Mouse (Mus musculus) G1E (cell line): ENCODE results near the gene Nfam1. TPM values are rescaled to one million over a fixed set of nuclear protein-coding genes. Genes with fewer than 3 reads are reported as not detected.

Experiments used
- ATAC-seq: 2 replicates; pipeline ENCODE4 v1.8.0; 2016; ENCODE audit warnings: mild to moderate bottlenecking; ENCODE audit not compliant: insufficient number of reproducible peaks, poor library complexity, low FRiP score, severe bottlenecking; ENCODE audit errors: extremely low read depth
- DNase-seq: peaks from one replicate; pipeline ENCODE4 v3.0.0; 2012; ENCODE audit warnings: low spot score
- H3K27me3 ChIP-seq: 2 replicates; pipeline ENCODE4 v1.6.1; 2012; ENCODE audit warnings: mild to moderate bottlenecking, low read length, inconsistent platforms; ENCODE audit not compliant: insufficient read depth
- H3K36me3 ChIP-seq: replicated peaks from 2 replicates; pipeline ENCODE3; 2012; ENCODE audit warnings: mild to moderate bottlenecking, inconsistent platforms
- H3K4me1 ChIP-seq: 2 replicates; pipeline ENCODE4 v1.6.1; 2012; ENCODE audit warnings: low read depth, low read length, inconsistent platforms, mixed read lengths; ENCODE audit not compliant: insufficient read depth
- H3K4me3 ChIP-seq: 2 replicates; pipeline ENCODE4 v1.5.1; 2012; ENCODE audit warnings: low read depth, mild to moderate bottlenecking, inconsistent platforms, low read length, moderate library complexity, mixed read lengths
- H3K9me3 ChIP-seq: replicated peaks from 2 replicates; pipeline ENCODE4 v1.6.1; 2012; ENCODE audit warnings: inconsistent platforms
- CTCF ChIP-seq: IDR thresholded peaks from 2 replicates; pipeline ENCODE4 v1.5.1; 2012; ENCODE audit warnings: low read depth, low read length, inconsistent platforms, mixed read lengths
- GATA1 ChIP-seq: IDR thresholded peaks from 2 replicates; pipeline ENCODE4 v1.6.1; 2012; ENCODE audit warnings: borderline replicate concordance, low read length, inconsistent platforms, mixed read lengths
- GATA2 ChIP-seq: IDR thresholded peaks from 2 replicates; pipeline ENCODE4 v1.6.1; 2012; ENCODE audit warnings: low read depth, low read length, inconsistent platforms, borderline replicate concordance
- POLR2AphosphoS5 ChIP-seq: IDR thresholded peaks from 2 replicates; pipeline ENCODE4 v1.6.1; 2012; ENCODE audit warnings: low read depth, low read length, inconsistent platforms; ENCODE audit not compliant: insufficient replicate concordance
- TAL1 ChIP-seq: conservative IDR thresholded peaks from 2 replicates; pipeline ENCODE4 v1.6.1; 2012; ENCODE audit warnings: low read depth, low read length, inconsistent platforms, mixed read lengths
- polyA plus RNA-seq: library from polyadenylated mRNA; stranded (reverse); fragments of >175 nt; gene quantifications from 2 replicates; pipeline ENCODE4 v1.2.3, GENCODE M21; 2012
- total RNA-seq, 2 experiments: library from RNA; stranded (forward) in 1 of 2; stranded (reverse) in 1 of 2; fragments of 200-1000 nt in 1 of 2; fragments of >200 nt in 1 of 2; fragmentation: Nextera tagmentation in 1 of 2; gene quantifications; 2 replicates each; pipeline ENCODE4 v1.2.3; 2014 to 2017

Gene Nfam1
- total and polyA plus RNA-seq, 3 experiments: 0.03 to 0.60 TPM; not detected in 1

DNA sequence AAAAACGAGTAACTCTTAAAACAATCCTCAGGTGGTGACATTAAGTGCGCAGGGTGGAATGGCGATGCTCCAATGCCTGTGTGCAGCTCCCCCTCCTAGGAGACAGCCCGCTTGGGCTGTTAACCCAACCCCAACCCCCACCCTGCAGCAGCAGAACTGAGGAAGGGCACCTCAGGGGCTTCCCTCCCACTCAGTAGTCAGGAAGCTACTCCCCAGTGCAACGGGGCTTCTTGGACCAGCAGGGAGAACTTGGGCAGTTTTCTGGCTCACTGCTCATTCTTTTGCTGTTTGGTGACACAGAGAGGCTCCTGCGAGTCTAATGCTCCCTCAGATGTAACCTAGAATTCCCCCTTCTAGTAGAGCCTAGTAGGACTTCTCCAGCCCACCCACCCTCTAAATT, 65.2 kb downstream of the Nfam1 start:
- Histone ChIP-seq H3K9me3 (peaks cover 2% of the 10 kb centered on the region; the same call in 1 of the 2 replicates), H3K4me3 (no peak overlapping the region), H3K4me1 (no peaks in the 10 kb centered on the region), H3K36me3 (no peaks in the 10 kb centered on the region), H3K27me3 (peaks cover 7% of the 10 kb centered on the region; the same call in 1 of the 2 replicates)
- DNase-seq: no peak
- ATAC-seq: no peak
- TF ChIP-seq GATA2 (no peak), TAL1 (no peak), POLR2AphosphoS5 (no peak), CTCF (no peak), GATA1 (no peak)

DNA sequence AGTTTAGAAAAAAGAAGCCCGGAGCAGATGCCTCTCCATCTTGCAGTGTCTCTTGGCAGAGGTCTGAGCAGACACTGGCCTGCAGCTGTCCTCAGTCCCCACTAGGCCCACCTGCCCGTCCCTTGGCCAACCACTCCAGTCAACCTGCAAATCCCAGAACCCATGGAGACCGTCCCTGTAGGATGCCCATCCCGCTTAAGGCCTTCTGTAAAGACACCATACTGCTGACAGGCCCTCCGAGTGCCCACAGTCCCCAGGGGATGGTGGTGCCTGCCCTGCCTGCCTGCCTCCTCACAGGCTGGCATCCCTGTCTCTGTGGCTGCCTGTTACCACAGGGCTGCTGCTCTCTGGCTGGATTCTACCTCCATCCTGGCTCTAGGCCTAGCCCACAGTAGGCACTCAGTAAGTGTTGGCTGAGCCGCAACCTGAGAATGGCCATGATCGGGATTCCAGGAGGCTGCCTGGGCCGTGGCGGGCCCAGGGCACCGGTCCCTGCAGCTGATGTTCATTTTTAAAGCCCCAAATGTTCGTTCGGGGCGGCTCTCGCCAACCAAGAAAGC, 68.8 kb downstream of the Nfam1 start:
- peaks cover 2% of the 10 kb centered on the region; the same call in 1 of the 2 replicates for H3K9me3 ChIP-seq
- ATAC-seq (no peak), DNase-seq (no peak)
- H3K4me3 ChIP-seq: no peak overlapping the region
- no peaks in the 10 kb centered on the region for H3K4me1 ChIP-seq
- no peaks in the 10 kb centered on the region for H3K36me3 ChIP-seq
- H3K27me3 ChIP-seq: peaks cover 17% of the 10 kb centered on the region
- no peak for TF ChIP-seq CTCF
- no peak for TF ChIP-seq TAL1
- TF ChIP-seq GATA1: no peak

DNA sequence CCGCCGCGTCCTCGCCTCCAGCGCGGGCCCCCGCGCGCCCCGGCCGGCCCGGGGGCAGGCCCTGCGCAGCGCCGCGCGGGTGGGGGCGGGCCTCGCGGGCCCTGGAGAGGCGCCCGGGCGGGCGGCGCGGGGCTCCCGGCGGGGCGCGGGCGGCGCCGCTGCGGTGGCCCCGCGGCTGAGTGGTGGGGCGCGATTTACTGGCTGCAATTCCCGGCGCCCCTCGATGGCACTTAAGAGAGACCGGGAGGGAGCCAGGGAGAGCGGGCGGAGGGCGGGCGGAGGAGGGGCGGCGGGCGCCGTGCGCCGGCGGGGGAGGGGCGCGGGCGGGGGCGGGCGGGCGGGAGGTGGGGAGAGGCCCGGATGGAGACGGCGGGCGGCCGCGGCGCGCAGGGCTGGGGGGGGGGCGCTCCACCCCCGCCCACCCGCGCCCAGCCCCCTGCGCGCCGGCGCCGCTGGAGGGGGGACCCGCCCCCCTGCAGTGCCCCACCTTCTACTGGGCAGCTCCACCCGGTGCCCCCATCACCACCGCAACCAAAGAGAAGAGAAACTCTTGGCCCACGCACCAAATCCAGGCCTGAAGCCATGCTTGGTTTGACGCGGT, 69.5 kb downstream of the Nfam1 start:
- Histone ChIP-seq H3K4me3 (no peak overlapping the region), H3K36me3 (no peaks in the 10 kb centered on the region), H3K9me3 (peaks cover 2% of the 10 kb centered on the region; the same call in 1 of the 2 replicates), H3K4me1 (no peaks in the 10 kb centered on the region), H3K27me3 (peaks cover 17% of the 10 kb centered on the region)
- ATAC-seq: no peak
- DNase-seq: no peak
- no peak for TF ChIP-seq GATA1
- no peak for TF ChIP-seq TAL1
- TF ChIP-seq CTCF: no peak
- TF ChIP-seq POLR2AphosphoS5: no peak
- no peak for TF ChIP-seq GATA2

DNA sequence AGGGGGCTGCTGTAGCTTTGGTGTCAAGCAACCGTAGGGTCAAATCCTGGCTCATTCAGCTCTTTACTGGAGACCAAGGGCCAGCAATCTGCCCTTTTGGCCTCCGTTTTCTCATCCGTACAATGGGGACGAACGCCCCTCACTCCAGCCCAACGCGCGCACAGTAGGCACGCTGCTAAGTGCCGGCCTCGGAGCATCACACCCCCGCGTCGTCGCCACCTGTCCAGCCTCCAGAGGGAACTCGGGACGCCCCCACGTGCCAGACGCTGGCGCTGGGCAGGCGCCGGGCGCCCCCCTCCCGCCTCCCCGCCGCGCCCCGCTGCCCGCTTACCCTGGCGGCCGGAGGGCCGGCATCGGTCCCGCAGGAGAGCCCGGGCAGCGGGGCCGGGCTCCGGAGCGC, 70.0 kb downstream of the Nfam1 start:
- peaks cover 2% of the 10 kb centered on the region; the same call in 1 of the 2 replicates for H3K9me3 ChIP-seq
- no peak for DNase-seq
- ATAC-seq: no peak
- no peaks in the 10 kb centered on the region for H3K36me3 ChIP-seq
- no peaks in the 10 kb centered on the region for H3K4me1 ChIP-seq
- H3K27me3 ChIP-seq: peaks cover 22% of the 10 kb centered on the region
- no peak for TF ChIP-seq GATA2
- no peak for TF ChIP-seq POLR2AphosphoS5
- TF ChIP-seq TAL1: no peak
- TF ChIP-seq CTCF: no peak
- no peak for TF ChIP-seq GATA1
- no peak overlapping the region for H3K4me3 ChIP-seq

DNA sequence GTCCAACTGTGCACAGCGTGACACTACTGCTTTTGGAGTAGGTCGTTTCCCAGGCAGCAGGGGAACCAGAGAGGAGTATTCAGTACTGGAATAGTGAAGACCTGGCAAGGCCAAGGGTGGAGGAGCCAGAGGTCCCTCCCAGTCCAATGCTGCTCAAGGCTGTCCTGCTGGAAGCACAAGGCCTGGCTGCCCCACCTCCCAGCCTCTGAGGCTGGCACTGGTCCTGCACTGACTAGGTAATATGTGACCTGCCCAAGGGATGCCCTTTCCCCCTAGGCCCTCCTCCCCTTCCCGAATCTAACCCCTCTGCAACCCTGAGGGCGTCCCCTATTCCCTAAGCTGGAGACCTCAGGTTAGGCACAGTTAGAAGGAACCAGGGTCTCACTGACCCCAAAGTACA, 70.6 kb downstream of the Nfam1 start:
- Histone ChIP-seq H3K4me1 (no peaks in the 10 kb centered on the region), H3K4me3 (no peak overlapping the region), H3K27me3 (peaks cover 26% of the 10 kb centered on the region), H3K9me3 (peaks cover 2% of the 10 kb centered on the region; the same call in 1 of the 2 replicates), H3K36me3 (no peaks in the 10 kb centered on the region)
- no peak for TF ChIP-seq TAL1
- no peak for ATAC-seq
- no peak for DNase-seq

DNA sequence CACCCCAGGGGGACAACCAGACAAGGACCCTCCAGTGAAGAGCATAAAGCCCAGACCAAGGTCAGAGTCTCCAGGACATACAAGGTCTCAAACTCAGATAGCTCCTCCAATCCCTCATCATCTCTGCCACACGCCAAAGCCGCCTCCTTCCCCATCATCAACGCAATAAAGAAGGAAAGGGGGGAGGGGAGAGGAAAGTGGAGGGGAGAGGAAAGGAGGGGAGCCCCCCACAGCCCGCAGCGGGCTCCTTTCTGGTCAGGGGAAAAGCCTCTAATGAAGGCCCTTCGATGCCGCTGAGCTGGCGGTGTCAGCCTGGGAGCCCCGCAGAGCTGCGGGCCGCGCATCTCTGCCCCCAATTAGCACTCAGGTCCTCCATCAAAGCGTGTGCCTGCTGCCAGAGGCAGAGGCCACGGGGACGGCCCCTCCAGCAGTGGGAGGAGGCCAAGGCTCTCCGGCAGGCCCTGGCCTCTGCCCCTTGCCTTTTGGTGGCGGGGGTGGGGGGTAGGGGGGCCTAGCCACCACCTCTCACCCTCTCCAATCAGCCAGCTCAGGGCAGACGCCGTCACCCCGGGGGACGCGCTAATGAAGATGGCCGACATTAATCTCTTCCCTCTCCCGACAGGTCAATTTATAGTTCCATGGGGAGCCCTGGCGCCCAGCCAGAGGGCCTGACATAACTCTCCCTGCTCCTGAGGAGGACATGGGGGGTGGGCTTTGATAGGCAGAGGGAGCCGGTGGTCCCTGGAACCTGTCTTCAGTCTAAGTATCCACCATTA, 72.1 kb downstream of the Nfam1 start:
- no peaks in the 10 kb centered on the region for H3K36me3 ChIP-seq
- TF ChIP-seq TAL1 (no peak), GATA1 (no peak), CTCF (no peak), GATA2 (no peak), POLR2AphosphoS5 (no peak)
- H3K9me3 ChIP-seq: peaks cover 2% of the 10 kb centered on the region; the same call in 1 of the 2 replicates
- H3K27me3 ChIP-seq: peaks cover 37% of the 10 kb centered on the region
- no peaks in the 10 kb centered on the region for H3K4me1 ChIP-seq
- DNase-seq (no peak), ATAC-seq (no peak)
- H3K4me3 ChIP-seq: no peak overlapping the region
